Mouse (Mus musculus) embryonic stem cell, embryonic (primary cell): ENCODE data around the gene Cyp8b1.

Experiments used
- CTCF ChIA-PET, 4 experiments: fragments of 300-600 bp in 2 of 4; fragments of 350-600 bp in 2 of 4; sonication (Branson Sonifier 250); formaldehyde crosslinking; loops; one replicate each; lab custom pipeline; 2022; ENCODE audit warnings: inconsistent platforms in 2 of 4; lab: Charles Lee
- POLR2A ChIA-PET, 4 experiments: fragments of 300-600 bp in 2 of 4; fragments of 350-600 bp in 2 of 4; sonication (Branson Sonifier 250); formaldehyde crosslinking; loops; one replicate each; lab custom pipeline; 2022; ENCODE audit warnings: antibody characterized with exemption in 4 of 4, inconsistent platforms in 1 of 4; lab: Charles Lee

The Cyp8b1 gene

DNA sequence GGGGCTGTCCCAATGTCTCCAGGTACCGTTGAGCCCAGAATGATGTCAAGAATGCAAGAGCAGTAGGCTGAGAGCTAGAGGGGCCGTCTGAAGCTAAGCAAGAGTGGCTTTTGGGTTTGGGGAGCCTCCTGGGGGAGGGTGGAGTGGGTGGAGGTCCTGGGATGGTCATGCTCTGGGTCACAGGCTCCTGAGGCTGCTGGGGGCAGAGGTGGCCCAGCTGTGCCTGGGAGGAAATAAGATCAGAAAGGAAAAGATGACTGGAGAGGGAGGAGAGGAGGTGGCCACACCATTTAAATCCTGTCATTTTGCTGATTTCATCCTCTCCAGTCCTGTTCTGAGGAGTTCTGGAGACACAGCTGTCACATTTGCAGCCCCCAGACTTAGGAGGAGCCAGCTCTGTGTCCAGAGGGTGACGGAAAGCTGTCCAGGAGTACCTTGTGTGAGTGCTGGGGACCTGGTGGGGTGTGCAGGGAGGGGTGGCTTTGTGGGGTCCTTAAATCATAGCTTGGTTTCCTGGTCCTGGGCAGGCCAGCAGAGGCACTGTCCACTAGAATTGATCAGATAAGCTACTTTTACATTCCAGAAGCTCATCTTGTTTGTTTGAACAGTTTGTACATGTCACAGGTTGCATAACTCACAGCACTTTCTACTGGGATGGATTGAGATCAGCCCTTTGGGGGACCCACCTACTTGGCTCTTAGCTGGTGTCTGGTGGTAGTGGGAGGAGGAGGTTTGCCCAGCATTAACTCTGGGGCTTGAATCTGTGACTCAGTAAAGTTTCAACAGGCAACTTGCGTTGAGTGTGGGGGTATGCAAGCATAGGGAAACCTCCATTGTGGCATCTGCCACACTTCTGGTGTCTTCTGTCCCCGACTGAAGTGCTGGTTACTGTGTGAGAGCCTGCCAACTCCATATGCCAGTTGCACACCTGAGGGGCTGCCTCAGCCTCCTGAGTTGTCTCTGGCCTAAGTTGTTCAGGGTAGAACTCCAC is 14.1 kb downstream of the Cyp8b1 start:
- CTCF ChIA-PET, result interaction anchor here in 2 of 4 experiments (0.5 to 1.4 kb wide), 2 partner anchors 26 to 71 kb away, joined by 4 to 9 read pairs; no protein-coding TSS in a partner anchor
- POLR2A ChIA-PET, result interaction anchor here in 1 of 4 experiments (0.9 to 1.4 kb wide), 2 partner anchors 8 to 183 kb away, joined by 3 read pairs; no protein-coding TSS in a partner anchor

DNA sequence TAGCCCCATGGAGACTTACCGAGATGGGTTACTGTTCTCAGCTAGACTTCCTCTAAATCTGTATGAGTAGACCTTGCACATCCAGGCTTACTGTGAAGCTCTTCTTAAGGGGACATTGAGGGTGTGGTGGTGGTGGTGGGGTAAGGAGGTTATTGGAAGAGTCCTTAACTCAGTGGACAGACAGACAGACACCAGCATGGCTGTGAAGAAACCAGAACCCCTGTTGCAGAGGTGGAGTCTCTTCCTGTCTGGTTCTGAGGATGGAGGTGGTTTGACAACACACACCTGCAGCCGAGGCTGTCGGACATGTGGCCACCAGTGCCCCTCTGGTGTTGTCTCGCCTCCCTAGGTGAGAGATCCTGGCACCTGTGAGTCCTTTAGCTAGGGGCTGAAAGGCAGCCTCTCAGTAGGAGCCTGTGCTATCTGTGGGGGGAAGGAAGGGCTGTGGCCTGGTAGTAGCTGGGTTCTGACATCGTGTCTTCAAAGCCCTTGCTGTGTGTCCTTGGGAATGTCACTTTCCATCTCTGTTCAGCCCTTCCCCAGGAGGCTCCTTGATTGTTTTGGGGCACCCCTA is 15.7 kb downstream of the Cyp8b1 start:
- ChIA-PET POLR2A (no interaction called here), CTCF (interaction anchor here in 2 of 4 experiments (0.7 kb wide), 2 partner anchors 119 to 323 kb away, joined by 5 to 7 read pairs; no protein-coding TSS in a partner anchor)

DNA sequence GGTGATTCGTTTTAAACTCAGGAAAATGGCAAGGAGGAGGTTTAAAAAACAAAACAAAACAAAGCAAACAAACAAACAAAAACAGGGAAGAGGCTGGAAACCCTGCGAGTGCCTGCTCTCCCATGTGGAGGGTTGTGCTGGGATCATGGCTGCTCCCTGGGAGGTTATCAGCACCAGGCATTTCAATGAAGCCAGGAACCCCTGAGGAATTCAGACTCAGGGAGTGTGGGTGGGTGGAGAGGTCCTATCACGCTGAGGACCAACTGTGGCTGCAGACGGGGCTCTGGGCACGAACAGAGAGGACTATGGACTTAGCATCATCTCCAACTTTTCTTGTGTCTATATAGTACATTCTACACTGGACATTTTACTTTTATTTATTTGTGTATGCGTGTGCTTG is 16.8 kb downstream of the Cyp8b1 start:
- POLR2A ChIA-PET, result no interaction called here
- CTCF ChIA-PET, result interaction anchor here in 1 of 4 experiments (0.6 to 0.7 kb wide), 2 partner anchors 37 to 118 kb away, joined by 3 to 7 read pairs; no protein-coding TSS in a partner anchor

DNA sequence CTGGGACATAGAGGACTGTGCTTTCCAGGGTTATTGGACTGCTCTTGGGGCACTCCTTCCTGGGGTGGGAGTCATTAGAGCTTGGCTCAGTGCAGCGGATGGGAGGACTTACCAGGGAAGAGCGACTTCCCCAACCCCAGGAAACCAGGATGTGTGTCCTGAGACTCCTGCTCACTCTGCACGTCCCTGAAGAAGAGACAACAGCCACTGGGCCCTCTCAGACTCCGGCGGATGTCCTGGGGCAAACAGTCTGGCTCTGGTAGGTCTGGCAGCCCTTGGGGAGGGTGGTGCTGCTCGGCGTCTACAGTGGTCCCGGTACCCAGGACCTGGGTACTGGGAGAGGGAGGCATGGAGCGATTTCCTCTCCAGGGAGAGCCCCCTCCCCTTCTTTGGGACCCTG is 17.9 kb downstream of the Cyp8b1 start, which contains the start of gene Ackr2:
Gene Ackr2, plus strand, starts transcription at position 111 of the 400 bp plus-strand sequence.
- ChIA-PET POLR2A (no interaction called here), CTCF (interaction anchor here in 3 of 4 experiments (0.6 to 0.7 kb wide), 3 partner anchors 18 to 747 kb away, joined by 3 to 6 read pairs (median 3); no protein-coding TSS in a partner anchor)

DNA sequence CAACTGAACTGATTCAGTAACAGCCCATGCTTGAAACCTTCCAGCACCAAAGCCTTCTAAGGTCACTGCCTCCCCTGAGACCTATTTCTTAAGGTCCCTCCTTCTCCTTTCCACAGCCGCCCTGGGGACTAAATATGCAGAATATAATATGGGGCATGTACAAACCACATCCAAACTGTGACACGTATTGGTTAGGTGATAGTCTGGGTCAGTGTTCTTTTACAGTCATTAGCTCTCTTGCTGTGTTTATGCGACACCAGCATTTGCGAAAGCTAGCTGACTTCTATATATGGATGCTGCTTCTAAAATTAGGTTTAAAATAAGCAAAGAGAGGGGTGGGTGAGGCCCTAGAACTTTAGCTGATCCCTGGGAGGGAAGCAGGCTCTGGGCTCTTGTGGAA is 19.3 kb downstream of the Cyp8b1 start:
- ChIA-PET POLR2A (no interaction called here), CTCF (no interaction called here)

DNA sequence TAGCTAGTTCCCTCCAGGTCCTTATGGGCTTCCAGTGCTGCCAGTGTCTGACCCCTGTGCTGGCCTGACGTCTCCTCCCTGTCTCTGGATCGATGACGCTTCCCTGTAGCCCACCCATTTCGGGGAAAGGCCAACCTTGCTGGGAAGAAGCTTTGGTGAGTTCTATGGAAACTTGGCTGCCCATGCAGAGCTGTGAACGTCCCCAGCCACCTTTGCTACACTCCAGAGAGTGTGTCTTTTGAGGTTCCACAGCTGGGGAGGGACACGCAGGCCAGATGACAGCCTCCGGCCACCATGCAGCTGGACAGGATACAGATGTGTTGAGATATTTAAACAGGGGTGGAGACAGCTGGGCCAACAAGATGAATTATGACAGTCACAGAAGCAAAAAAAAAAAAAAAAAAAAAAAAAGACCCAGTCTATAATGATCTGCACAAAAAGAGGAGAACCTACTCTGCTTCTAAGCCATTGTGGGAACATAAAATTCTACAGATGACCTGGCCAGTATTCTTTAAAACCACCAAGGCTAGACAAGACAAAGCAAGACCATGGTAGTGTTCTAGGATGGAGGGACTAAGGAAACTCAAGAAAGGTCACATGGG is 20.6 kb downstream of the Cyp8b1 start:
- ChIA-PET CTCF (interaction anchor here in 1 of 4 experiments (0.6 kb wide), 1 partner anchor 33 kb away, joined by 4 read pairs; no protein-coding TSS in a partner anchor), POLR2A (interaction anchor here in 1 of 4 experiments (1.4 kb wide), 1 partner anchor 38 kb away, joined by 7 read pairs; the partner anchor contains the start of gene Higd1a)

DNA sequence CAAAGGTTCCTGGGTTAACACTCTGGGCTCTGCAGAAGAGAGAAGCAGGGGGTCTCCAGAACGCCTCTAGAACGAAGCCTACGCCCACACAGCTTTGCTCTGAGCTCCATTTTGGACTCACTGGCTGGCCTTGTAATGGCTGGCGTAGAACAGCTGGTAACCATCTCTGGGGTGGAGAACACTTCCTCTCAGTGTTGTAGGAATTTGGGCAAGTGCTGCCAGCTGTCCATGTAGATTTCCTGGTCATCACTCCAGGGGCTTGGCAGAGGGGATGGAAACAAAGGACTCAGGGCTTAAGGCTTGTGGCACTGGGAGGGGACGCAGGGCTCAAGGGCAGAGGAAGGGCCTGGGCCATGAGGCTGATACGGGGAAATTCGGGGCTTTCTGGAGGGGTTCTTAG is 21.7 kb downstream of the Cyp8b1 start:
- POLR2A ChIA-PET, result interaction anchor here in 2 of 4 experiments (1.3 to 1.4 kb wide), 2 partner anchors 8 to 37 kb away, joined by 3 to 7 read pairs; partner anchors contain the start of gene Higd1a (in 1 of the 2)
- CTCF ChIA-PET, result interaction anchor here in 1 of 4 experiments (1.0 kb wide), 1 partner anchor 120 kb away, joined by 3 read pairs; no protein-coding TSS in a partner anchor

DNA sequence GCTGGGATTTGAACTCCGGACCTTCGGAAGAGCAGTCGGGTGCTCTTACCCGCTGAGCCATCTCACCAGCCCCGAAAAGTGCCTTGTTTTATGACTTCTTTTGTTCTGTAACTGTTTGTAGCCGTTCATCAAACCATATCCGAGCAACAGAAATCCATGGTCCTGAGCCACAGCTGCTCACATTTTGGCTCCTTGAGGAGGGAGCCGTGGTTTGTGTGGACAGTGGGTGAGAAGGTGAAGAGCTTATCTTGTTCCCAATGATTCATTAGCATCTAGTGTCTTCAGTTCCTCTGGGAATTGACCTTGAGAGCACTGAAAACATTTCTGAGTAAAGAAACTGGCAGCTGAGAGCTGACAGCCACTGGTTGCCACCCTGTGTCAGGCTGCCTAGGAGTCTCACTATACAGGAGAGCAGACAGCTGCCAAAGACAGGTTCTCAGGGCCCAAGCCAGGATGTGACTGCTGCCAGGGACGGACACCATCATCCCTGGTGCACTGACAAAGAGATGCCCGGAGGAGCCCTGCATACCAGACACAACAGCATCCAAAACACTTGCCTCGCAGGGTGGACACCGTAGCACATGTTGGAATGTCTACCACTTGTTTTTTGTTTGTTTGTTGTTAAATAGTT is 23.9 kb downstream of the Cyp8b1 start:
- ChIA-PET POLR2A (no interaction called here), CTCF (interaction anchor here in 1 of 4 experiments (1.8 to 2.4 kb wide), 2 partner anchors 11 to 46 kb away, joined by 5 to 13 read pairs; no protein-coding TSS in a partner anchor)

DNA sequence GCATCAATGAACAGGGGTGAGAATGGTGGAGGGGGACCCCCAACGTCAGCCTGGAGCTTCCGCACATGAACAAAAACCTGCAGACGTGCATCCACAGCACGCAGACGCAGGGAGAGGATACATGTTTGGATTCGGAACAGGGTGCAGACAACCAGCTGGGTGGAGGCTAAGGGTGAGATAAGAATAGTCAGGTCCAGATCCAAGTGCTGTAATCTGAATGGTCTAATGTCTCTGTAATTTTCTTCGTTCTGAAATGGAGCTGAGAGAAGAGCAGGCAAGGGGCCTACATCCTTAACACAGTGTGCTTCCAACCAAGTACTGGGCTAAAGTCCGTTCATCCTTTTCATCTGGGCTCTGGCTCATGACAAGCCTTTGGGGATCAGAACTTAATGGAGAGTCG is 24.8 kb downstream of the Cyp8b1 start:
- POLR2A ChIA-PET, result interaction anchor here in 1 of 4 experiments (0.6 kb wide), 1 partner anchor 34 kb away, joined by 3 read pairs; the partner anchor contains the start of gene Higd1a
- CTCF ChIA-PET, result interaction anchor here in 1 of 4 experiments (1.8 to 2.4 kb wide), 2 partner anchors 10 to 45 kb away, joined by 5 to 13 read pairs; no protein-coding TSS in a partner anchor

DNA sequence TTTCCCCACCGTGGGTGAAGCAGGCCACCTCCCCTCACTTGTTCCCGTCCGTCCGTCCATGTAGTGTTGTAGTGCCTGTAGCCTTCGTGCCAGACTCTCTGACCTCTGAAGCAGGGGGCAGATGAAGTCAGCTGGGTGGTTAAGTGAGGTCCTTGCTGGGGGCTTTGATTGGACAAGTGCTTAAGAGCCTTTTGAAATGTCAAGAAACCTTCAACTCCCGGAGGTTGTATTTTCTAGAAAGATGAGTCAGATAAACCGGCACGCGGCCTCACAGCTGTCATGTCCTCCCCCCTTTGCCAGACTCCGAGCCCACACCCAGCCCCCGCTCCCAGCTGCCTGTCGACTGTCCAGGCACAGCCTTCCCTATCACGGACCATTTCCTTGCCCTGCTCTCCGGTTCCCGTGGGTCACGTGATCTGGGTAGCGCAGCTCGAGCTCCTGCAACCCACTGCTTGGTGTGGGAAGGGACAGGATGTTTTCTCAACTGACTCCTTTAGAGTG is 25.6 kb downstream of the Cyp8b1 start:
- POLR2A ChIA-PET, result no interaction called here
- CTCF ChIA-PET, result interaction anchor here in 2 of 4 experiments (1.3 to 2.4 kb wide), 3 partner anchors 10 to 44 kb away, joined by 4 to 13 read pairs (median 5); no protein-coding TSS in a partner anchor

DNA sequence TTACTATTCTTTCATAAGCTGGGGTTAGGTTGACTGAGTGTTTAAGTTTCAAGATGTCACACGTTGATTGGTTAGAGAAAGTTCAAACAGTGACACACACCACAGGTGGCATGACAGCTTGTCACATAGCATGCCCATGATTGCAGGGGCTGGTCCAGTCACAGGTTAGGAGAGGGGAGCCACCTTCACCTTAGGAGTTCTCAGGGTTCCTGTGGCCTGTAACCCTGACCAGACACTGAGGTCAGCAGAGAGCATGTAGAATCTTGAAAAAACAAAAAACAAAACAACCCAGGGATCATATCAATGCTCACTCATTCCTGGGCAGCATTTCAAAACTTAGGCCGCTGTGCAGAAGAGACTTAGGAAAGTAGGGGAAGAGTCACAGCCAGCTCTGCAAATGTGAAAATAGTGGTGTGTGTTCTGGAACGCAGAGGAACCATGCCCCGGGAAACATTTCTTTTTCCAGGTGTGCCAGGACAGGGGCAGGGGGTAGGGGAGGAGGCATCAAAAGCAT is 26.1 kb downstream of the Cyp8b1 start:
- CTCF ChIA-PET, result interaction anchor here in 3 of 4 experiments (0.7 to 2.4 kb wide), 4 partner anchors 9 to 91 kb away, joined by 4 to 13 read pairs (median 6); no protein-coding TSS in a partner anchor
- POLR2A ChIA-PET, result no interaction called here

DNA sequence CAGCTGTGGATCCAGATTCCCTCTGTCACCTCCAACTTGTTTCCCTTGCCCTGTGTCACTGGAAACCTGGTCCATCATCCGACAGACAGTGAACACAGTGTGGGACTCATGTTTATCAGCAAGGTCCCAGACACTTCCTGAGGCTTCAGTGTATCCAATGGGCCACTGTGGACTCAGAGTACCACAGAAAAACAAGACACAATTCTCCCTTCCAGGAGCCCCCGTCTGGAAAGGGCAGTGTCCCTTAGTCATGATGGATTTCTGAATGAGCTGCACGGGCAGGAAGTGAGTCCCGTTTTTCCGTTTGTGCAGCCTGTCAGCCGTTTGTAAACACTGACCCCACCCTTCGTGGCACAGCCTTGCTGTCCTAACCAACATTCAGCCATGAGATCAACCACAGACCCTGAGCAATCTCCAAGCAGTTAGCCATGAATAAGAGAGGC is 34.1 kb downstream of the Cyp8b1 start:
- POLR2A ChIA-PET, result no interaction called here
- CTCF ChIA-PET, result interaction anchor here in 1 of 4 experiments (1.1 to 2.2 kb wide), 3 partner anchors 9 to 133 kb away, joined by 6 to 13 read pairs (median 6); no protein-coding TSS in a partner anchor

DNA sequence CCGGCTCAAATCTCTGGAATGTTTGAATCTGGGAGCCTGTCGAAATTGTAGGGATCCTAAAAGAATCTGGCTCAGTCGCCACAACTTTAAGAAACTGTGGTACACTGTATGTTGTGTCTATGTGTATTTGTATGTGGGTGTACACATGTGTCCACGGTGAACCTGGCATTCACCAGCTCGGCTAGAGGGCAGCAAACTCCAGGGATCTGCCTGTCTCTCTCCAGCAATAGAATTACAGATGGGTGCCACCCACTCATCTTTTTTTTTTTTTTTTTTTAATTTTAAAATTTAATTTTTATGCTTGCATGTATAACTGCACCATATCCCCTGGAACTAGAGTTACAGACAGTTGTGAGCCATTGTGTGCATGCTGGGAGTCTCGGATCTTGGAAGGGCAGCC is 34.8 kb downstream of the Cyp8b1 start:
- POLR2A ChIA-PET, result interaction anchor here in 1 of 4 experiments (0.9 kb wide), 1 partner anchor 24 kb away, joined by 4 read pairs; no protein-coding TSS in a partner anchor
- CTCF ChIA-PET, result interaction anchor here (0.5 to 2.2 kb wide), 18 partner anchors 9 to 718 kb away, joined by 3 to 13 read pairs (median 4); no protein-coding TSS in a partner anchor

DNA sequence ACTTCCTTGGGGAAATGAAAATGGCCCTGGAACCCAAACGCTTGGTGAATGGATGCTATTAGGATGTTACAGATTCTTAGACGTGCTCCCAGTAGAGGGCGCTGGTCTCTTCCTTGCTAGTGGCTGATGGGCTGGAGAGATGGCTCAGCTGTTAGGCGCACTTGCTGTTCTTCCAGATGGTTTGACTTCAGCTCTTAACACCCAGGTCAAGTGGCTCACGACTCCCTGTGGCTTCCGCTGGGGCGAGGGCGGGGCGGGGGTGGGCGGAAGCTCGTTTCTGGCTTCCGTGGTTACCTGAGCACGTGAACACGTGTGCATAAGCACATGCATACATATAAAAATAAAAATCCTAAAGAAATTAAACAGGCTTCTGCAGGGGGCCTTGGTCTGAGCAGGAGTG is 35.3 kb downstream of the Cyp8b1 start:
- ChIA-PET CTCF (interaction anchor here (0.5 to 2.2 kb wide), 23 partner anchors 9 to 1363 kb away, joined by 3 to 13 read pairs (median 4); partner anchors contain the start of gene Ackr2 (in 1 of the 4)), POLR2A (interaction anchor here in 2 of 4 experiments (0.6 to 0.9 kb wide), 2 partner anchors 12 to 23 kb away, joined by 4 read pairs; no protein-coding TSS in a partner anchor)

DNA sequence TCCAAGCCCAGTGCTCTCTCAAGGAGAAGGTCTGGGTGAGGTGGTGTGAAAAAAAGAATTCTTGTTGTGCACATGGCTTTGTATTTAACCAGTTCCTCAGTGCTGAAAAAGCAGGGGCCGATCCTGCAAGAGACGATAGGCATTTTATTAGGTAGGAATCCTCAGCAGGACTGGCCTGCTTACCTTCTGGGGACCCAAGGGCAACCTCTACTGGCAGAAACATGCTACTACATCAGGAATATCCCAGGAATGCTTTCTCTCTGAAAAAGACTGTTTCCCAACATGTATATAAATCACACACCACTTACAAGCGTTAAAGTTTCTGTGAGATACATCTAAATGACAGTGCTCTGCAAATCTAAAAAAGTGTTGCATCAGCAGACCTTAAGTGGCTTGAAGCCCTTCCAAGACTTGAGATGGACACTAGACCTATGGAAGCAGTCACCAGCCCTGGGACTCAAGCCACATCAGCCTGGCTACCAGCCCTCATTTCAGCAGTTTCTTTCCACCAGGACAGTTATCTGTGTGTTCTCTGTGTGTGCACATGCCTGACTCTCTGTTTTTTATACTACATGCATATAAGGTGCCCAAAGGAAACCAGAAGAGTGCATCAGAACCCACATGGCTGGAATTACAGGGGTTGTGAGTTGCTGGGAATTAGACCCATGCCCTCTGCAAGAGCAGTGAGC is 38.9 kb downstream of the Cyp8b1 start:
- ChIA-PET CTCF (interaction anchor here in 3 of 4 experiments (0.6 to 0.8 kb wide), 5 partner anchors 8 to 459 kb away, joined by 3 to 13 read pairs (median 3); no protein-coding TSS in a partner anchor), POLR2A (no interaction called here)

DNA sequence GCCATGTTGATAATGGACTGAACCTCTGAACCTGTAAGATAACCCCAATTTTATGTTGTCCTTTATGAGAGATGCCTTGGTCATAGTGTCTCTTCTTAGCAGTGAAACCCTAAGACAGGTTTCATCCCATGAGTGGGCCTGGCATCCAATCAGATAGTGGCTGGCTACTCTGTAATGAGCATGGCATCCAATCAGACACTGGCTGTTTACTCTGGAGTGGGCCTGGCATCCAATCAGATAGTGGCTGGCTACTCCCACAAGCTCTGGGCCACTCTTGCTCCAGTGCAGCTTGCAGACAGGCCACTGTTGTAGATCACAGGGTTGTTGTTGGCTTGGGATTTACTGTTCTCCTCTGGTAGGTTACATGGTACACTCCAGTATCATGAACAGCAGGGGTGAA is 42.5 kb downstream of the Cyp8b1 start:
- ChIA-PET CTCF (no interaction called here), POLR2A (interaction anchor here in 1 of 4 experiments (2.4 kb wide), 1 partner anchor 16 kb away, joined by 9 read pairs; the partner anchor contains the start of gene Higd1a)
